In the genomic region with DNA sequence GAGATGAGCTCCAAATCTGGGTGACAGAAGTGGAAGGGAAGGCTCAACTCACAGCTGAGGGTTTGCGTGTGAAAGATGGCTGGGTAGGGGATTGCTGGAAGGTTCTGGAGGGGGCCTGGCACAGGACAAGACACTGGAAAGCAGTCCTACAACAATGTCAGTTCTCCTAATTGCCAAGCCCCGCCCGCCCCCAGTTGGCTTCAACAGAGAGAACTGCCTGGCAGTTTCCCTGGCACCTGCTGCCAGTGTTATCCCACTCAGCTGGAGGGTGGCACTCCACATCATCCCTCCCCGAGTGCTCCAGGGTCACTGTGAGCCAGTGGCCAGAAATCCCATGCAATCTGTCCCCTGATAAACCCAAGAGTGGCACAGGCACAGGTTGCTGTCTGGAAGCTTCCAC, we compare ENCODE assay signal across 15 mouse cellular contexts.
"Had no signal": no experiment of that assay in that cellular context is flagged by ENCODE, and none has a peak within 500 bp of the region (broad histone marks: within the 10 kb centered on the region; RNA-seq: fewer than 3 reads in every experiment).

No protein-coding gene starts in this region.

- H3K27ac ChIP-seq: limb, embryonic 10.5 days; liver, embryonic 15.5 days; midbrain, embryonic 15.5 days; stomach, embryonic 15.5 days had no signal

- H3K9me3 ChIP-seq: limb, embryonic 10.5 days; liver, embryonic 15.5 days; midbrain, embryonic 15.5 days; stomach, embryonic 15.5 days had no signal

- H3K4me2 ChIP-seq: liver, embryonic 11.5 days; liver, embryonic 15.5 days; midbrain, embryonic 11.5 days; midbrain, embryonic 15.5 days; stomach, embryonic 15.5 days had no signal

- H3K9ac ChIP-seq: liver, embryonic 15.5 days; midbrain, embryonic 15.5 days; stomach, embryonic 15.5 days had no signal

- DNase-seq: kidney, adult 18-20 months; kidney, postnatal 10 days; kidney, postnatal 4 days; lung, adult 2 months; lung, postnatal 10 days; lung, postnatal 4 days; right cerebral cortex, postnatal 14 days; thymus, adult 2 months; thymus, postnatal 25 days had no signal

- ATAC-seq: midbrain, embryonic 15.5 days had no signal

- H3K27me3 ChIP-seq: liver, embryonic 15.5 days; midbrain, embryonic 15.5 days; stomach, embryonic 15.5 days had no signal

- H3K36me3 ChIP-seq: limb, embryonic 10.5 days; liver, embryonic 15.5 days; midbrain, embryonic 15.5 days; stomach, embryonic 15.5 days had no signal

- H3K4me3 ChIP-seq: limb, embryonic 10.5 days; liver, embryonic 15.5 days; midbrain, embryonic 15.5 days; stomach, embryonic 15.5 days had no signal

- H3K4me1 ChIP-seq: liver, embryonic 15.5 days; stomach, embryonic 15.5 days had no signal
